Mouse (Mus musculus): ENCODE data around the gene Chd3. TPM values are rescaled to one million over a fixed set of nuclear protein-coding genes. Genes with fewer than 3 reads are reported as not detected.
A peak's percentile ranks its signal among the peaks of the same experiment; 100 is the strongest.

Chd3 gene
- polyA plus RNA-seq, 2 experiments = 2.4 to 13.7 TPM

GRCm38 (mm10) chr11:69328517-69328916 is 40.7 kb downstream of the Chd3 start:
- H3K36me3 ChIP-seq (replicated peaks; ENCODE audit: control insufficient read depth, insufficient read depth, low read depth) = no peaks in the 10 kb centered on the region
- DNase-seq (ENCODE audit: low read depth in 3 of 3, low spot score in 3 of 3) (no peak), ATAC-seq (ENCODE audit: insufficient read depth) (no peak)
- H3K4me2 ChIP-seq (ENCODE audit: low read depth) = no peak overlapping the region
- peaks cover 23 to 33% of the 10 kb centered on the region in 2 experiments for H3K4me1 ChIP-seq (replicated peaks; ENCODE audit: control insufficient read depth in 2 of 2, insufficient read depth in 2 of 2, low read length in 1 of 2)
- H3K9me3 ChIP-seq (ENCODE audit: control insufficient read depth, low read length) = no peaks in the 10 kb centered on the region
- no peak overlapping the region for H3K9ac ChIP-seq (replicated peaks)
- H3K27me3 ChIP-seq (ENCODE audit: control insufficient read depth, insufficient read depth, low read length) = peaks cover 32% of the 10 kb centered on the region
- no peak overlapping the region for H3K4me3 ChIP-seq (ENCODE audit: insufficient read depth in 1 of 2, low read depth in 2 of 2, low read length in 2 of 2)
- WGBS (ENCODE audit: insufficient replicate concordance) = 79% methylated on average over 6 of the region's 6 CpGs
- H3K27ac ChIP-seq = no peak overlapping the region
- no peak for TF ChIP-seq EP300 (IDR thresholded peaks at IDR 0.05; ENCODE audit: low read depth)
- TF ChIP-seq CTCF (IDR thresholded peaks at IDR 0.05; ENCODE audit: low read depth) = no peak

GRCm38 (mm10) chr11:69327648-69328047 is 41.6 kb downstream of the Chd3 start:
- Histone ChIP-seq H3K9ac (replicated peaks) (no peak overlapping the region), H3K27me3 (ENCODE audit: control insufficient read depth, insufficient read depth, low read length) (peaks cover 32% of the 10 kb centered on the region)
- 14% methylated on average over 6 of the region's 6 CpGs for WGBS (ENCODE audit: insufficient replicate concordance)

GRCm38 (mm10) chr11:69327157-69327442 is 42.1 kb downstream of the Chd3 start:
- no peak overlapping the region for H3K27ac ChIP-seq
- no peaks in the 10 kb centered on the region for H3K36me3 ChIP-seq (replicated peaks; ENCODE audit: control insufficient read depth, insufficient read depth, low read depth)
- H3K4me3 ChIP-seq (ENCODE audit: insufficient read depth in 1 of 2, low read depth in 2 of 2, low read length in 2 of 2) = no peak overlapping the region
- TF ChIP-seq CTCF (IDR thresholded peaks at IDR 0.05; ENCODE audit: low read depth) (peak; percentile 21; the same call in 1 of the 2 replicates), EP300 (IDR thresholded peaks at IDR 0.05; ENCODE audit: low read depth) (no peak)
- no peak overlapping the region for H3K9ac ChIP-seq (replicated peaks)
- H3K9me3 ChIP-seq (ENCODE audit: control insufficient read depth, low read length) = no peaks in the 10 kb centered on the region
- ATAC-seq (ENCODE audit: insufficient read depth) (no peak), DNase-seq (ENCODE audit: low read depth in 3 of 3, low spot score in 3 of 3) (no peak)
- no peak overlapping the region for H3K4me2 ChIP-seq (ENCODE audit: low read depth)
- peaks cover 32% of the 10 kb centered on the region for H3K27me3 ChIP-seq (ENCODE audit: control insufficient read depth, insufficient read depth, low read length)
- peaks cover 22 to 28% of the 10 kb centered on the region in 2 experiments for H3K4me1 ChIP-seq (replicated peaks; ENCODE audit: control insufficient read depth in 2 of 2, insufficient read depth in 2 of 2, low read length in 1 of 2)
- 16% methylated on average over 9 of the region's 9 CpGs for WGBS (ENCODE audit: insufficient replicate concordance)

More at GRCm38 (mm10) chr11:69327648-69328047, 41.6 kb downstream of the Chd3 start:
- no peak overlapping the region for H3K27ac ChIP-seq
- ATAC-seq (ENCODE audit: insufficient read depth) (no peak), DNase-seq (ENCODE audit: low read depth in 3 of 3, low spot score in 3 of 3) (no peak)
- H3K9me3 ChIP-seq (ENCODE audit: control insufficient read depth, low read length) = no peaks in the 10 kb centered on the region
- H3K4me2 ChIP-seq (ENCODE audit: low read depth) = no peak overlapping the region
- H3K4me3 ChIP-seq (ENCODE audit: insufficient read depth in 1 of 2, low read depth in 2 of 2, low read length in 2 of 2) = no peak overlapping the region
- no peaks in the 10 kb centered on the region for H3K36me3 ChIP-seq (replicated peaks; ENCODE audit: control insufficient read depth, insufficient read depth, low read depth)
- peaks cover 23 to 30% of the 10 kb centered on the region in 2 experiments for H3K4me1 ChIP-seq (replicated peaks; ENCODE audit: control insufficient read depth in 2 of 2, insufficient read depth in 2 of 2, low read length in 1 of 2)
- TF ChIP-seq CTCF (IDR thresholded peaks at IDR 0.05; ENCODE audit: low read depth) = no peak

GRCm38 (mm10) chr11:69326408-69327156 is 42.6 kb downstream of the Chd3 start:
- Histone ChIP-seq H3K27me3 (ENCODE audit: control insufficient read depth, insufficient read depth, low read length) (peaks cover 32% of the 10 kb centered on the region), H3K36me3 (replicated peaks; ENCODE audit: control insufficient read depth, insufficient read depth, low read depth) (no peaks in the 10 kb centered on the region), H3K4me2 (ENCODE audit: low read depth) (peak overlapping the region; percentile 100), H3K9me3 (ENCODE audit: control insufficient read depth, low read length) (no peaks in the 10 kb centered on the region), H3K4me3 (ENCODE audit: insufficient read depth in 1 of 2, low read depth in 2 of 2, low read length in 2 of 2) (peak overlapping the region; percentile 48 to 51), H3K27ac (no peak overlapping the region), H3K4me1 (replicated peaks; ENCODE audit: control insufficient read depth in 2 of 2, insufficient read depth in 2 of 2, low read length in 1 of 2) (peaks cover 21 to 27% of the 10 kb centered on the region in 2 experiments), H3K9ac (replicated peaks) (peak overlapping the region; percentile 28; the same call in 1 of the 2 replicates)
- ATAC-seq (ENCODE audit: insufficient read depth) (no peak), DNase-seq (ENCODE audit: low read depth in 3 of 3, low spot score in 3 of 3) (no peak)
- 3% methylated on average over 45 of the region's 45 CpGs for WGBS (ENCODE audit: insufficient replicate concordance)
- TF ChIP-seq CTCF (IDR thresholded peaks at IDR 0.05; ENCODE audit: low read depth) (no peak), EP300 (IDR thresholded peaks at IDR 0.05; ENCODE audit: low read depth) (no peak)

GRCm38 (mm10) chr11:69325628-69326407 is 43.4 kb downstream of the Chd3 start, which contains the start of gene Kcnab3:
Gene Kcnab3, plus strand, starts transcription at chr11:69326258.
- Histone ChIP-seq H3K27ac (no peak within 1 kb of the TSS), H3K4me2 (ENCODE audit: low read depth) (peak within 1 kb of the TSS; percentile 100), H3K4me3 (ENCODE audit: insufficient read depth in 1 of 2, low read depth in 2 of 2, low read length in 2 of 2) (peak within 1 kb of the TSS; percentile 51 to 86), H3K36me3 (replicated peaks; ENCODE audit: control insufficient read depth, insufficient read depth, low read depth) (no peaks in the 10 kb centered on the region), H3K9me3 (ENCODE audit: control insufficient read depth, low read length) (no peaks in the 10 kb centered on the region), H3K27me3 (ENCODE audit: control insufficient read depth, insufficient read depth, low read length) (peaks cover 32% of the 10 kb centered on the region), H3K4me1 (replicated peaks; ENCODE audit: control insufficient read depth in 2 of 2, insufficient read depth in 2 of 2, low read length in 1 of 2) (peaks cover 21 to 26% of the 10 kb centered on the region in 2 experiments), H3K9ac (replicated peaks) (peak within 1 kb of the TSS; percentile 28; the same call in 1 of the 2 replicates)
- peak; percentile 86 to 89 (median 87) for DNase-seq (ENCODE audit: low read depth in 3 of 3, low spot score in 3 of 3)
- 9% methylated on average over 26 of the region's 26 CpGs for WGBS (ENCODE audit: insufficient replicate concordance)
- peak; percentile 55 for ATAC-seq (ENCODE audit: insufficient read depth)
- TF ChIP-seq EP300 (IDR thresholded peaks at IDR 0.05; ENCODE audit: low read depth) = no peak
- TF ChIP-seq CTCF (IDR thresholded peaks at IDR 0.05; ENCODE audit: low read depth) = no peak

Data from liver, embryonic 14.5 days (tissue).